Mouse (Mus musculus): Measurements from ENCODE around the gene Dhx37.

GRCm38 (mm10) chr5:125452573-125452972, 18.7 kb upstream of the Dhx37 start:
- TF ChIP-seq CTCF (IDR thresholded peaks at IDR 0.05) (no peak), EP300 (IDR thresholded peaks at IDR 0.05) (no peak)

Data from lung, postnatal 0 days (tissue).